Mouse (Mus musculus): Measurements from ENCODE around the gene Ctu1. TPM values are rescaled to one million over a fixed set of nuclear protein-coding genes. Genes with fewer than 3 reads are reported as not detected.
"Not testable (repeated sequence)": the region's sequence is repeated elsewhere in the genome, so short reads cannot be mapped to it uniquely, and the experiment has no call there.

The Ctu1 gene
- polyA plus RNA-seq, 1 experiment from 2014 or later = 6.3 TPM

DNA sequence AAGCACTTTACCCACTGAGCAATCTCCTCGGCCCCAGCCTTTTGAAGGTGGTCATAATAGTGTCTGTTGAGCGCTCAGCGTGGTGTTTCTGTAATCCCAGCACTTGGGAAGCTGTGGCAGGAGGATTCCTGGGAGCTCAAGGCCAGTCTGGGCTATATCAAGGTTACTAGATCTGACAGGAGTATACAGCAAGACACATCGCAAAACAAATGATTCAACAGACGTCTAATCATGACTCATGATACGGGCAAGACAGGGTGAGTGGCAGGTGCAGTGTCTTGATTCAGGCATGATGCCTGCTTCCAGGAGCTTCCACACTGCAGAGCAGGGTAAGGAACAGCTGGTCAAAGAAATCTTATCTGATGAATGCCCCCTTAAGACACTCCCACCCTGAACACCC, 19.1 kb upstream of the Ctu1 start:
- Histone ChIP-seq H3K4me1 (no peaks in the 10 kb centered on the region), H3K27me3 (replicated peaks) (no peaks in the 10 kb centered on the region), H3K9me3 (0 out of 2 replicates have a peak, but pooled peaks cover 7% of the 10 kb centered on the region), H3K4me3 (no peak overlapping the region), H3K36me3 (no peaks in the 10 kb centered on the region), H3K4me2 (no peak overlapping the region), H3K27ac (replicated peaks) (no peak overlapping the region), H3K9ac (no peak overlapping the region)
- WGBS = 73% methylated on average over 6 of the region's 6 CpGs
- no peak for ATAC-seq (ENCODE audit: extremely low read depth, insufficient number of reproducible peaks, low FRiP score, low TSS enrichment)

GRCm38 (mm10) chr7:43654519-43654918, 17.3 kb upstream of the Ctu1 start:
- 59% methylated on average over 3 of the region's 3 CpGs for WGBS
- no peak overlapping the region for H3K27ac ChIP-seq (replicated peaks)
- H3K4me1 ChIP-seq = no peaks in the 10 kb centered on the region
- no peak overlapping the region for H3K9ac ChIP-seq
- H3K4me3 ChIP-seq = no peak overlapping the region
- H3K27me3 ChIP-seq (replicated peaks) = no peaks in the 10 kb centered on the region; the same call in 1 of the 2 replicates
- no peaks in the 10 kb centered on the region for H3K36me3 ChIP-seq
- no peak overlapping the region for H3K4me2 ChIP-seq
- no peak for ATAC-seq (ENCODE audit: extremely low read depth, insufficient number of reproducible peaks, low FRiP score, low TSS enrichment)
- 0 out of 2 replicates have a peak, but pooled peaks cover 7% of the 10 kb centered on the region for H3K9me3 ChIP-seq

GRCm38 (mm10) chr7:43656232-43656631, 15.6 kb upstream of the Ctu1 start:
- Histone ChIP-seq H3K27ac (replicated peaks) (no peak overlapping the region), H3K4me2 (no peak overlapping the region), H3K27me3 (replicated peaks) (no peaks in the 10 kb centered on the region; the same call in 1 of the 2 replicates), H3K36me3 (no peaks in the 10 kb centered on the region), H3K9me3 (0 out of 2 replicates have a peak, but pooled peaks cover 6% of the 10 kb centered on the region), H3K9ac (no peak overlapping the region), H3K4me3 (no peak overlapping the region), H3K4me1 (no peaks in the 10 kb centered on the region)
- 49% methylated on average over 6 of the region's 6 CpGs for WGBS
- ATAC-seq (ENCODE audit: extremely low read depth, insufficient number of reproducible peaks, low FRiP score, low TSS enrichment) = no peak

- no peaks in the 10 kb centered on the region for H3K9me3 ChIP-seq
- H3K9ac ChIP-seq = no peak within 1 kb of the TSS
- H3K27me3 ChIP-seq (replicated peaks) = no peaks in the 10 kb centered on the region; the same call in 1 of the 2 replicates
- H3K4me3 ChIP-seq = no peak within 1 kb of the TSS
- no peak within 1 kb of the TSS for H3K27ac ChIP-seq (replicated peaks)
- no peak for ATAC-seq (ENCODE audit: extremely low read depth, insufficient number of reproducible peaks, low FRiP score, low TSS enrichment)
- no peak within 1 kb of the TSS for H3K4me2 ChIP-seq
- WGBS = 68% methylated on average over 1 of the region's 1 CpGs
- no peaks in the 10 kb centered on the region for H3K4me1 ChIP-seq
- H3K36me3 ChIP-seq = no peaks in the 10 kb centered on the region
These were observed 11.8 kb upstream of the Ctu1 start, which contains the start of gene Siglece for GRCm38 (mm10) chr7:43660002-43660401. Gene Siglece (minus strand): TSS chr7:43660161.

DNA sequence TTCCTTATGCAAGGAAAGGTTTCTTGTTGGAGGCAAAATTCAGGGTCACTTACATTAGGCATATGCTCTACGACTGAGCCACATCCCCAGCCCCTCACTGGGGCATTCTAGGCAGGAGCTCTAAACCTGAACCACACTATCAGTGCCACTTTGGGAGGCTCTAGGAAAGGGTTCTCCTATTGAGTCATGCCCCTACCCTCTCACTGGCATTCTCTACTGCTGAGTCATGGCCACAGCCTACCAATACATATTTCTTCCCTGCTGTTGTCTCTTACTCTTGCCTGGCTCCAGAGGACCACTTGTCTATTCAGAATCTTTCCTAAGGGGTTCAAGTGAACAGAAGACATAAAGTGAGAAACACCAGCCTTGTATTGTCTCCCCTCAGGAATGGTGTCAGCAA, 9.0 kb upstream of the Ctu1 start:
- Histone ChIP-seq H3K27me3 (replicated peaks) (no peaks in the 10 kb centered on the region; the same call in 1 of the 2 replicates), H3K4me1 (no peaks in the 10 kb centered on the region), H3K36me3 (no peaks in the 10 kb centered on the region), H3K9me3 (no peaks in the 10 kb centered on the region), H3K9ac (no peak overlapping the region), H3K4me3 (no peak overlapping the region), H3K27ac (replicated peaks) (no peak overlapping the region), H3K4me2 (no peak overlapping the region)
- no peak for ATAC-seq (ENCODE audit: extremely low read depth, insufficient number of reproducible peaks, low FRiP score, low TSS enrichment)
- WGBS = 59% methylated on average over 1 of the region's 1 CpGs

DNA sequence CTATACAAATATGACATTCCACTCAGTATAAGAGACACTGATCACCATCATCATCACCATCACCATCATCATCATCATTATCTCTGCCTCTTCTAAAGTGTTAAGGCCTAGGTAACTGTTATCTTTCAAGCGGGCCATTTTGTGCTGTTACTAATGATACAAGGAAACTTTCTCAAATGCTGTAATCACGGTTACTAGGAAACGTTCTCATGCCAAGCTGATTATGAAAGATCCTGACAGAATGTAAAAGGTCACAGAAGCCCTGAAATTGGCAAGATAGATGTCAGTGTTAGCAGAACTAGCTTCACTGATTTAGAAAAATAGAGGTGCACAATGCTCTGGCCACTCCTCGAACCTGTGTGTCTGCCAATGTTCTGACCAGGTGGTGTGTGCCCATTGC, 4.6 kb upstream of the Ctu1 start:
- H3K9ac ChIP-seq; H3K4me2 ChIP-seq; H3K9me3 ChIP-seq; H3K36me3 ChIP-seq; H3K4me3 ChIP-seq; ATAC-seq (ENCODE audit: extremely low read depth, insufficient number of reproducible peaks, low FRiP score, low TSS enrichment); H3K27ac ChIP-seq (replicated peaks); H3K4me1 ChIP-seq; H3K27me3 ChIP-seq (replicated peaks): not testable (repeated sequence)
- WGBS = 74% methylated on average over 4 of the region's 4 CpGs

DNA sequence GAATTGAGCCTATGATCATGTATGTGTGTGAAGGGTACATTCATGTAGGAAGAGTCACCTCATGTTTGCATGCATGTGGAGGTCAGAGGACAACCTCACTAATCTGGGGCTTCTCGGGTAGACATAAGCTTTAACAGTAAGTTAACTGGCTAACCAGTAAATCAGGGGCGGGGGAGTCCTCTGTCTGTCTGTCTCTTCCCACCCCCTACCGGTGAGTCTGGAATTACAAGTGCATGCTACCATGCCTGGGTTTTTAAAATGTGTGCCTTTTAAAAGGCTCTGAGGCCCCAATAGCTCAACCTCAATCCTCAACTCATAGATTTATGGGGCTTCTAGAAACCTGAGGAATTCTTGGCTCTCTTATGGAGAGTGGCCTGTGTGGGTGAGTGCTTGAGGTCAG, 3.2 kb upstream of the Ctu1 start:
- no peaks in the 10 kb centered on the region for H3K9me3 ChIP-seq
- H3K4me3 ChIP-seq = no peak overlapping the region
- H3K9ac ChIP-seq = no peak overlapping the region
- no peak for ATAC-seq (ENCODE audit: extremely low read depth, insufficient number of reproducible peaks, low FRiP score, low TSS enrichment)
- H3K27me3 ChIP-seq (replicated peaks) = no peaks in the 10 kb centered on the region
- peaks cover 8% of the 10 kb centered on the region for H3K4me1 ChIP-seq
- no peak overlapping the region for H3K27ac ChIP-seq (replicated peaks)
- H3K36me3 ChIP-seq = no peaks in the 10 kb centered on the region
- H3K4me2 ChIP-seq = no peak overlapping the region
- WGBS = 15% methylated on average over 3 of the region's 3 CpGs

GRCm38 (mm10) chr7:43671064-43671808, 580 bp upstream of the Ctu1 start:
- peak overlapping the region; percentile 21 for H3K27ac ChIP-seq (replicated peaks)
- peak overlapping the region; percentile 89 for H3K9ac ChIP-seq
- H3K4me3 ChIP-seq = peak overlapping the region; percentile 83
- no peaks in the 10 kb centered on the region for H3K9me3 ChIP-seq
- H3K4me2 ChIP-seq = peak overlapping the region; percentile 87
- 67% methylated on average over 11 of the region's 11 CpGs for WGBS
- H3K36me3 ChIP-seq = peaks cover 23% of the 10 kb centered on the region
- H3K4me1 ChIP-seq = peaks cover 8% of the 10 kb centered on the region
- ATAC-seq (ENCODE audit: extremely low read depth, insufficient number of reproducible peaks, low FRiP score, low TSS enrichment) = no peak
- H3K27me3 ChIP-seq (replicated peaks) = no peaks in the 10 kb centered on the region

DNA sequence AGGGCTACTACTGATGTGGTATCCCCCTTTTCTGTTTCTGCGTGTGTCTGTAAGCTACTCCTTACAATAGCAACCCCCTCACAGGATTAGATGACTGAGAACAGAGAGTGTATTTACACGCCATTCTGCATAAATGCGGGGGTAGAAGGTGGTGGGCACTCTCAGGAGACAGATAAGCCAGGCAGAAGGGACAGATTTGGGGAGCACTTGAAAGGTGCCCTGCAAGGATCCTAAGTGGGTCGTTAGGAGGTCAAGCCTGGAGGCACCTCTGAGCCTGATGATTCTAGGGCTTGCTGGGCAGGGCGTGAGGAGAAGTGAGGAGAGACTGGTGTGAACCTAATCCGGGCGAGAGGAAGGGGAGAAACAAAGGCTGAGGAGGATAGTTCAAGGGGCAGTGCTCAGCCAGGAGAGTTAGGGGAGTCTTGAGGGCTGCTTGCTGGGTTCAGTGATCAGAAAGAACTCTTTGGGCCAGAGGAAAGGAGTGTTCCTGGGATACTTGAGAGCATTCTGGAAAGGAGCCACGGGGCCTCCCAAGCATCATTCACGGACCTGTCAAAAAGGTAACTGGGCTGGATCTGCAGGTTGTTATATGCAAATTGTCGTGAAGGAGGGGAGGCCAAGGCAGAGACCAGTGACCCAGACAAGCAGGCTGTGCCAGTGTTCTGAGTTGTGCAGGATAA, 905 bp downstream of the Ctu1 start:
- H3K4me2 ChIP-seq = peak overlapping the region; percentile 87
- H3K4me3 ChIP-seq = peak overlapping the region; percentile 83
- H3K9ac ChIP-seq = peak overlapping the region; percentile 89
- 18% methylated on average over 10 of the region's 10 CpGs for WGBS
- 0 out of 2 replicates have a peak, but pooled peaks cover 1% of the 10 kb centered on the region for H3K9me3 ChIP-seq
- H3K36me3 ChIP-seq = peaks cover 38% of the 10 kb centered on the region
- 0 out of 2 replicates have a peak overlapping the region, but pooled peaks have one; percentile 12 for H3K27ac ChIP-seq (replicated peaks)
- H3K27me3 ChIP-seq (replicated peaks) = no peaks in the 10 kb centered on the region
- H3K4me1 ChIP-seq = peaks cover 8% of the 10 kb centered on the region
- no peak for ATAC-seq (ENCODE audit: extremely low read depth, insufficient number of reproducible peaks, low FRiP score, low TSS enrichment)

GRCm38 (mm10) chr7:43675091-43675490, 3.3 kb downstream of the Ctu1 start:
- Histone ChIP-seq H3K27ac (replicated peaks) (no peak overlapping the region), H3K4me1 (peaks cover 8% of the 10 kb centered on the region), H3K9me3 (0 out of 2 replicates have a peak, but pooled peaks cover 4% of the 10 kb centered on the region), H3K36me3 (peaks cover 45% of the 10 kb centered on the region), H3K4me2 (no peak overlapping the region), H3K27me3 (replicated peaks) (no peaks in the 10 kb centered on the region), H3K9ac (no peak overlapping the region), H3K4me3 (no peak overlapping the region)
- 89% methylated on average over 32 of the region's 32 CpGs for WGBS
- no peak for ATAC-seq (ENCODE audit: extremely low read depth, insufficient number of reproducible peaks, low FRiP score, low TSS enrichment)

- Histone ChIP-seq H3K9ac (no peak overlapping the region), H3K4me1 (no peaks in the 10 kb centered on the region), H3K9me3 (0 out of 2 replicates have a peak, but pooled peaks cover 4% of the 10 kb centered on the region), H3K36me3 (peaks cover 45% of the 10 kb centered on the region), H3K4me2 (no peak overlapping the region), H3K27me3 (replicated peaks) (no peaks in the 10 kb centered on the region), H3K27ac (replicated peaks) (no peak overlapping the region), H3K4me3 (no peak overlapping the region)
- no peak for ATAC-seq (ENCODE audit: extremely low read depth, insufficient number of reproducible peaks, low FRiP score, low TSS enrichment)
These were observed 6.7 kb downstream of the Ctu1 start for GRCm38 (mm10) chr7:43678517-43678916.
